Mouse (Mus musculus) cerebellum, adult 8-10 months (tissue): ENCODE measurements around the gene Ccdc114.
"Not testable (repeated sequence)": the region's sequence is repeated elsewhere in the genome, so short reads cannot be mapped to it uniquely, and the experiment has no call there.

Experiments
- DNase-seq: peaks from one replicate; pipeline ENCODE4 v3.0.0; 2022

Ccdc114 gene

GRCm38 (mm10) chr7:45923762-45924428 is at the start of gene Ccdc114:
Gene Ccdc114, plus strand, starts transcription at chr7:45924072.
- no peak for DNase-seq

- no peak for DNase-seq
These were observed 47.0 kb upstream of the Ccdc114 start for GRCm38 (mm10) chr7:45876895-45877294.

DNA sequence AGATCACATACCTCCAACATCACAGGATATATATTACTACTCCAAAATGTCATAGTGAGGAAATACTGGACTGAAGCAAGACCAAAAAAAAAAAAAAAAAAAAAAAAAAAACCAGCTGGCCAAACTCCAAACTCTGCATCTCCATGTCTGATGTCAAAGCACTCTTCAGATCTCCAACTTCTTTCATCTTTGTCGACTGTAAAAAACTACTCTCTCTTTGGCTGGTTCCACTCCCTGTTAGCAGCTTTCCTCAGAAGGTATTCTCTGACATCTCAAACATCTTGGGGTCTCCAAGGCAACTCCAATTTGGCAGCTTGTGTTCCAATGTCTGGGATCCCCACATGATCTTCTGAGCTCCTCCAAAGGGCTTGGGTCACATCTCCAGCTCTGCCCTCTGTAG is 45.6 kb upstream of the Ccdc114 start, which contains the start of gene Grin2d:
Gene Grin2d, minus strand, starts transcription at position 101 of the 400 bp plus-strand sequence.
- not testable (repeated sequence) for DNase-seq

- no peak for DNase-seq
These were observed 43.3 kb upstream of the Ccdc114 start for GRCm38 (mm10) chr7:45880531-45880930.

DNA sequence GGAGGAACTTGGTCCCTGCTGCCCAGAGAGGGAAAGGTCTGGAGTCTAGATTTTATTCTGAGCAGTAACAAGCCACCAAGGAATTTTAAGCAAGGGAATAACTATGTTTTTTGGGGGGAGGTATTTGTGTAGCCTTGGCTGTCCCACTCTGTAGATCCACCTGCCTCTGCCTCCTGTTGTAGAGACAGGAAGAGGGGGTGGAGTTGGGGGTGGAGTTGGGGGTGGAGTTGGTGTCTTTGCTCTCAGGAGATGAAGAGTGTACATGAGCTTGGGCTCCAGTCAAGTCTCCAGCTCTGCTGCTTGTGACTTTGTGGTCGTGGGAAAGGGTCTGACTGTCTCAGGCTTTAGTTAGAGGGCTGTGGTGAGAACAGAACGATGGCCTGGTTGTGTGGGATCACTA is 42.9 kb upstream of the Ccdc114 start:
- no peak for DNase-seq

DNA sequence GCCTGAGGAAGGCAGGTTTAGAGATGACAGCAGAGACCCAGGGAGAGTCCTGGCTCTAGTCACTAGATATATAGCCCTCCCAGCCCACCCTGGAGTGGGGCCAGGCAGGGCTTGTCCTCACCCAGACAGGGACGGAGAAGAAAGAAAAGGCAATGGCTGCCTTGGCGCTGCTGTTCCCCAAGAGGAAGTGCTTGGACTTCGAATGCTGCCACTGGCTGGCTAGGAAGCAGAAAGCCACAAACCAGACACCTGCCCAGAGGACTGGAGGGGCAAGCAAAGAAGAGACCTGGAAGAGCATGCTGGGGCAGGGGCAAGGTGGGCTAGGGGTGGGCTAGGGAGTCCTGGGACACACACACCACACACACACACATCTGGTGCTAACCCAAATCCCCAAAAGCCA is 36.6 kb upstream of the Ccdc114 start:
- no peak for DNase-seq

DNA sequence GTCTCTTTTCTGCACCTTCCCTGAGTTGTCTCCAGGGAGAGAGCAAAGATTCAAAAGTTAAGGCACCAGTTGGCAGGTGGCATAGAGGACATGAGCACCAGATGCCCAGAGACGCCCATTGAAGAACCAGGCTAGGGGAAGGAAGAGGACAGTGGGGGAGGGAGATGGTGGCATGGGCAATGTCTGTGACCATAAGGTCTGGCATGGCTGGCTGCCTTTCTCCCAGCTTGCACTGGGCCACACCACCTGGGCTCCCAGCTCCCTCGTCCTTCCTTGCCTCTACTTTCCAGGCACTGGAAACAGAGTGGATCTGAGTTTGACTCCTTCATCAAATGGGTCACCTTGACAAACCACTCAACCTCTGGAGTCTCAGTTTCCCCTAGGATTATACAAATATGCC is 31.2 kb upstream of the Ccdc114 start:
- no peak for DNase-seq

GRCm38 (mm10) chr7:45895931-45896516 is 27.8 kb upstream of the Ccdc114 start:
- no peak for DNase-seq

DNA sequence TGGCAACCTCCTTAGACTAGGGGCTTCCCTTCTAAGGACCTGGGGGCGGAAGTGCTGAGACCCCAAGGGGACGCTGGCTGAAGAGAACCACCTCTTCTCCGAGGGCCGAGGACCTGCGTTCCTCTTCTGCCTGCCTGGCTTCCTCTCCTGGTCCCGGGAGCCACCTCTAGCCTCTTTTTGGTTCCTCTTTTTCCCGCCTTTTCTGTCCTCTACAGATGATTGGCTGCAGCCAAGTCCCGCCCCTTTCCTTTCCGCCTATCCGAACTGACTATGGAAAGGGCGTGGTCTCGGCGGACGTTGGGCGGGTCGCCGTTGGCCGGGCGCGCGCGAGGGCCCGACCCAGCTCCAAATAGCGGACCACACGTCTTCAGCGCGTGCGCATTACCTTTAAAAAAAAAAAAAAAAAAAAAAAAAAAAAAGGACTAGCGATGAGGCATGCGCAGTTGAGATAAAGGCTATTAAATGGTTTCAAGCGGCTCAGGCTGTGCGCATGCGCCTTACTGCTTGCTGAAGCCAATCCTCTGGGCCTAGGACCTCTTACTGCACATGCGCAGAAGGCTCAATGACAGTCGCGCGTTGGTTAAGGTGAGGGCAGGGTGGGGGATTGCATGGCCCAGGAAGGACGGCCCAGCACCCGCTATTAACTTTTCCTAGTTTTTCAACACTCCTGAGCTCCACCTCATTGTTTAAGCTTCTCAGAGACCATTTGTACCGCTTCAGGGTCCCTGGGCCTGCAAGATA is 27.2 kb upstream of the Ccdc114 start, which contains the start of the genes Syngr4 and Tmem143:
Gene Syngr4, minus strand, starts transcription at position 198 of the 741 bp plus-strand sequence.
Gene Tmem143, plus strand, starts transcription at position 425 of the 741 bp plus-strand sequence.
- DNase-seq = peak; percentile 96

- no peak for DNase-seq
These were observed 26.6 kb upstream of the Ccdc114 start for GRCm38 (mm10) chr7:45897258-45897757.

- peak; percentile 31 for DNase-seq
These were observed 25.7 kb upstream of the Ccdc114 start for GRCm38 (mm10) chr7:45898125-45898524.

DNA sequence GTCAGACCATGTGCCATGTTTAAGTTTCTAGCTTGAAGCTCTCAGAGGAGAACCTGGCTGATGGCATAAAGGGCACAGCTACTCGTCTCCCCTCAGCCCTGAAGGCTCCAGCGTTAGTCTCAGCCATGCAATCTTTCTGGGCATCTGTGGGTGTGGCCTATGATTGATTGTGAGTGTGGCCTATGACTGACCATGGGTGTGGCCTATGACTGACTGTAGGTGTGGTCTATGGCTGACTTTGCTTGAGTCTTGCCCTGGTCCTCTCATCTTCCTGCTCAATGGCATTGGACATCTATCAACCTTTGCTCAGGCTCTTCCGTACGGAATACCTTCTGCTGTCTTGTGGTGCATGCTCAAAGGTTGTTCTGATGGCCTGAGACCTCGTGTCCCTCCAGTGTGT is 22.3 kb upstream of the Ccdc114 start:
- no peak for DNase-seq

DNA sequence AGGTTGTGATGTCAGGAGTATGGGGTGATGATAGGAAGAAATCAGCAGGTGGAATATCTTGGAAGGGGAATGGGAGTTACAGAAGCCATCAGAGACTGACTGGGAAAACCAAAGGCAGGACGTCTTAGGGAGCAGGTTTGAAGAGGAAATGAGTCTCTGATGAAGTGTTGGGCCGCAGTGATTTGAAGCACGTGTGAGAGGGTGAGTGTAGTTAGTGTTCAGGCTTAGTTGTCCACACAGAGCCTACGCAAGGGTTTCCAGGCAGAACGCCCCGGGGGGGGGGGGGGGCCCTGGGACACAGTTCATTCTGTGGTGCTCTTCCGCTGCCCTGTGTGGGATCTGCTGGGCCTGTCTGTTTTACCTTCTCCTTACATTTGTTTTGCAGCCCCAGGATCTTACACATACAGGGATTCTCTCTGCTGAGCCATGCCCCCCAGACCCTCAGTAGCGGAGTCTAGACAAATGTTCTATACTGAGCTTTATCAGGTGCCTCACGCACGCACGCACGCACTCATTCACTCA is 21.3 kb upstream of the Ccdc114 start:
- DNase-seq = no peak

GRCm38 (mm10) chr7:45906622-45907021 is 17.2 kb upstream of the Ccdc114 start:
- no peak for DNase-seq

- no peak for DNase-seq
These were observed 15.5 kb upstream of the Ccdc114 start for GRCm38 (mm10) chr7:45908384-45908783.

- no peak for DNase-seq
These were observed 14.7 kb upstream of the Ccdc114 start for GRCm38 (mm10) chr7:45909145-45909544.

DNA sequence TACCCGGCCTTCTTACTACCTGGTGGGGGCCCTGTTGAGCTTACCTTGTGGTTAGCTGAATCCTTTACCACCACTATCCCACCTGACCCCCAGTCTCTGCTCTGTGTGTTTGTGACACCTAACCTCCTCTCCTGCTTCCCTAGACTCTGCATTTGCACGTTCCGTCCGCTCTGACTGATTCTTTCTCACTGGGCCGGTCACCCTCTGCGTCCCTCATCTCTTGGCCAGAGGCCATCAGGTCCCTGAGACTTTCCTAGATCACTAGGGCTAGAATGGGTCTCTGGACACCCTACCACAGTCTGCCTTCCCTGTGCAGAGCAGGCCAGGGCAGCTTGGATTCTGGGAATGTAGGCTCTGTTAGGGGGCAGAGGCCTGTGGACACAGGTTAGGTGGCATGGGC is 9.8 kb upstream of the Ccdc114 start:
- DNase-seq = no peak

- no peak for DNase-seq
These were observed 8.9 kb upstream of the Ccdc114 start for GRCm38 (mm10) chr7:45915011-45915410.

DNA sequence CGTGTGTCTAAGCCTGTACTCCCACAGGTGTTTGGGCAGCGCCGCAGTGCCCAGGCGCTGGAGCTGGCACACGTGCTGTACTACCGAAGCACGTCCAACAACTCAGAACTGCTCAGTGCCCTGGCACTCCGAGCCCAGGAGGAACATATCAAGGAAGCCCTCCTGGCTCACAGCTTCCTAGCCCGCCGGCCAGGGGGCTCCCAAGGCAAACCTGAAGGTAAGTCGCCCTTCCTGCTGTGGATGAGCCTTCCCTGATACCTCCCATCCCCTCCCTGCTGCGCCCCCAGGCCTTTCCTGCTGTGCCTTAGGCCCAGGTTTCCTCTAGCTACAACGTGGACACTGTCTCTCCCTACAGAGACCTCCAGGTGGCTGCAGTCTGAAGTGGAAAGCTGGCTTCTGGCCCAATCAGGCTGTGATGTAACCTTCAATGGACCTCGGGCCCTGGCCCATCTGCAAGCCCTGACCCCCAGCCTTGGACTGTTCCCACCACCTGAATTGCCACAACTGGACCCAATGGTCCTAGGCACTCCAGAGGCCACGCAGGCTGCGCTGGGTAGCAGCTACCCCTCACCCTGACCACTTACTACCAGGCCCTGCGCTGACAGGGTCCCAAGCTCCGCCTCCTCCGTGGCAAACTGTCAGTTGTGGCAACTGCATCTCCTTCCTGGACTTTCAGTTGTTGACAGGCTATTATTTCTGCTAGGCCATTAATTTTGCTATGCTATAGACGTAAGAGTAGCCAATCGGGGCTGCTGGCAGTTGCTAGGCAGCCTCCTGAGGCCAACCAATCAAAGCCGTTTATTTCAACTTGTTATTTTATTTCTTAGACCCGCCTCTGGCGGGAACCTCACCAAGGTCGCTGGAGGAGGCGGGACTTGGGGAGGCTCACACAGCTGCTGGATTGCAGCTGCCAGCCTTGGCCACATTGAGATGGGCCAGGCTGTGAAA is 7.5 kb upstream of the Ccdc114 start:
- no peak for DNase-seq

DNA sequence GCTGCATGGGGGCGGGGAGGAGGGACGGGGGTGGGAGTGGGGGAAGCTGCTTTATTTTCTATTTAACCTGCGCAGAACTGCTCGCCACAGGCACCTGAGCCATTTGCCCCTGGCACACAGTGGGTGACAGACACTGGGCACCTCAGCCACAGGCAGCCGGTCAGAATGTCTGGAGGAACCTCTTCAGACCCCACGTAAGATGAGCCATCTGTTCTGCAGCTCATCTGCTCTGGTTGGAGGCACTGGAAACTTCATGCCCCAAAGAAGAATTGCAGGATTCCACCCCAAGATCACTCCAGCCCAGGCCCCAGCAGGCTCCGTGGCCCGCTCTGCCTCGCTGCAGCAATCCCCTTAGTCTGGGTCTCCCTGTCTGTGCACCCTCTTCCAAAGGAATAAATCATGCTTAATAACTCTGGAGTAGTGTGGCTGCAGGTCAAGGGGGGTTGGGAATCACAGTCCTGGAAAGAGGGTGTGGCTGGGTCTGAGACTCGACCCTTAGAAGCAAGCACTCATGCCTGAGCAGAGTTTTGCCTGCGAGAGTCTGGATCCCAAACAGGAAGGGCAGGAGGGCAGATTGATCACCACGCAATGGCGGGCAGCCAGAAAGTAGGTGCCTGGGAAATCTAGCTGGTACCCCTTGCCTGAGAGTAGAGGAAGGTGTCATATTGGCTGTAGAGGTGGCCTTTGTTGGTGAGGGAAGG is 6.7 kb upstream of the Ccdc114 start:
- no peak for DNase-seq

GRCm38 (mm10) chr7:45917926-45918325 is 5.9 kb upstream of the Ccdc114 start:
- no peak for DNase-seq
